Mouse (Mus musculus) left cerebral cortex, postnatal 25 days (tissue): ENCODE results near the gene Cfap61. TPM values are rescaled to one million over a fixed set of nuclear protein-coding genes. Genes with fewer than 3 reads are reported as not detected.

Experiments
- DNase-seq, 2 experiments: peaks; one replicate each; pipeline ENCODE4 v3.0.0; 2022; ENCODE audit warnings: low spot score in 2 of 2, mixed read lengths in 1 of 2
- intact Hi-C: fragments of 180-260 bp; cut with DNase I; formaldehyde crosslinking; loops from one replicate; pipeline ENCODE4 v1.15.1; 2025
- total RNA-seq, 2 experiments: library from RNA; stranded (reverse); gene quantifications; 2 replicates each; pipeline ENCODE4 v1.2.3; 2021

Gene Cfap61
- total RNA-seq, 2 experiments from 2014 or later, result 3.2 to 4.1 TPM

- DNase-seq, result peak in 1 of 2 experiments; percentile 35
- intact Hi-C loops, result loop anchor here (5.0 kb wide), 2 partner anchors 76 to 196 kb away; no protein-coding TSS in a partner anchor
Measured at GRCm38 (mm10) chr2:146216111-146217064, 281.8 kb downstream of the Cfap61 start.

GRCm38 (mm10) chr2:146217227-146217980 is 282.8 kb downstream of the Cfap61 start:
- peak in 1 of 2 experiments; percentile 25 for DNase-seq

GRCm38 (mm10) chr2:146218161-146218691 is 283.6 kb downstream of the Cfap61 start:
- DNase-seq, result no peak
- intact Hi-C loops, result loop anchor here (5.0 kb wide), 2 partner anchors 74 to 194 kb away; no protein-coding TSS in a partner anchor

More at GRCm38 (mm10) chr2:146217227-146217980, 282.8 kb downstream of the Cfap61 start:
- intact Hi-C loops, result loop anchor here (5.0 kb wide), 2 partner anchors 75 to 195 kb away; no protein-coding TSS in a partner anchor

GRCm38 (mm10) chr2:146218881-146219535 is 284.4 kb downstream of the Cfap61 start:
- peak; percentile 26 to 56 for DNase-seq
- intact Hi-C loops, result loop anchor here (5.0 kb wide), 2 partner anchors 73 to 193 kb away; no protein-coding TSS in a partner anchor

- DNase-seq, result no peak
- intact Hi-C loops, result loop anchor here (5.0 kb wide), 4 partner anchors 73 to 262 kb away; no protein-coding TSS in a partner anchor
Measured at GRCm38 (mm10) chr2:146219791-146220190, 285.2 kb downstream of the Cfap61 start.

- intact Hi-C loops, result loop anchor here (5.0 kb wide), 2 partner anchors 142 to 263 kb away; no protein-coding TSS in a partner anchor
- DNase-seq, result no peak
Measured at GRCm38 (mm10) chr2:146220591-146221075, 286.0 kb downstream of the Cfap61 start.

GRCm38 (mm10) chr2:146221076-146221928 is 286.7 kb downstream of the Cfap61 start, which contains the start of gene Insm1:
Gene Insm1 (plus strand): TSS chr2:146221921.
- intact Hi-C loops, result loop anchor here (5.0 kb wide), 2 partner anchors 141 to 264 kb away; no protein-coding TSS in a partner anchor
- DNase-seq, result peak; percentile 46 to 48

GRCm38 (mm10) chr2:146221929-146222278 is 287.3 kb downstream of the Cfap61 start:
- intact Hi-C loops, result loop anchor here (5.0 kb wide), 2 partner anchors 140 to 265 kb away; no protein-coding TSS in a partner anchor
- peak; percentile 40 to 48 for DNase-seq

- DNase-seq, result peak; percentile 18 to 39
- intact Hi-C loops, result loop anchor here (5.0 kb wide), 2 partner anchors 140 to 265 kb away; no protein-coding TSS in a partner anchor
Measured at GRCm38 (mm10) chr2:146222279-146223175, 287.9 kb downstream of the Cfap61 start.

GRCm38 (mm10) chr2:146223176-146223905 is 288.8 kb downstream of the Cfap61 start:
- intact Hi-C loops, result loop anchor here (5.0 kb wide), 2 partner anchors 139 to 266 kb away; no protein-coding TSS in a partner anchor
- DNase-seq, result peak; percentile 33 to 41

GRCm38 (mm10) chr2:146224141-146224540 is 289.6 kb downstream of the Cfap61 start:
- DNase-seq, result no peak
- intact Hi-C loops, result loop anchor here (5.0 kb wide), 2 partner anchors 138 to 267 kb away; no protein-coding TSS in a partner anchor

GRCm38 (mm10) chr2:146225818-146226217 is 291.2 kb downstream of the Cfap61 start:
- DNase-seq, result no peak
- intact Hi-C loops, result no loop called here

GRCm38 (mm10) chr2:146226484-146226883 is 291.9 kb downstream of the Cfap61 start:
- intact Hi-C loops, result no loop called here

GRCm38 (mm10) chr2:146227646-146228045 is 293.1 kb downstream of the Cfap61 start:
- intact Hi-C loops, result no loop called here
- no peak for DNase-seq

More at GRCm38 (mm10) chr2:146226484-146226883, 291.9 kb downstream of the Cfap61 start:
- no peak for DNase-seq

GRCm38 (mm10) chr2:146228435-146228834 is 293.9 kb downstream of the Cfap61 start:
- intact Hi-C loops, result no loop called here
- no peak for DNase-seq

- intact Hi-C loops, result no loop called here
- peak in 1 of 2 experiments; percentile 44 for DNase-seq
Measured at GRCm38 (mm10) chr2:146231485-146231884, 296.9 kb downstream of the Cfap61 start.
